Mouse (Mus musculus): ENCODE measurements around the gene Ndufb7. TPM values are rescaled to one million over a fixed set of nuclear protein-coding genes. Genes with fewer than 3 reads are reported as not detected.
A peak's percentile ranks its signal among the peaks of the same experiment; 100 is the strongest.
"Not testable (repeated sequence)": the region's sequence is repeated elsewhere in the genome, so short reads cannot be mapped to it uniquely, and the experiment has no call there.

Gene Ndufb7
- total RNA-seq (2015) (158 and 163 TPM in 2 replicates), total RNA-seq (2017) (252 and 255 TPM in 2 replicates)

- peak; percentile 89 for ATAC-seq (replicated peaks; ENCODE audit: poor library complexity)
Observed at GRCm38 (mm10) chr8:83566469-83567395, at the start of gene Ndufb7. Gene Ndufb7, plus strand, starts transcription at chr8:83566671.

GRCm38 (mm10) chr8:83520432-83520831, 46.0 kb upstream of the Ndufb7 start:
- no peak for ATAC-seq (replicated peaks; ENCODE audit: poor library complexity)

- not testable (repeated sequence) for ATAC-seq (replicated peaks; ENCODE audit: poor library complexity)
Observed at GRCm38 (mm10) chr8:83520907-83521306, 45.6 kb upstream of the Ndufb7 start.

GRCm38 (mm10) chr8:83521310-83521709, 45.2 kb upstream of the Ndufb7 start:
- no peak for ATAC-seq (replicated peaks; ENCODE audit: poor library complexity)

- ATAC-seq (replicated peaks; ENCODE audit: poor library complexity) = no peak
Observed at GRCm38 (mm10) chr8:83534802-83535201, 31.7 kb upstream of the Ndufb7 start.

- ATAC-seq (replicated peaks; ENCODE audit: poor library complexity) = no peak
Observed at GRCm38 (mm10) chr8:83535736-83536135, 30.7 kb upstream of the Ndufb7 start, which contains the start of gene Olfr370. Gene Olfr370, plus strand, starts transcription at chr8:83535780.

GRCm38 (mm10) chr8:83562669-83563068, 3.8 kb upstream of the Ndufb7 start:
- ATAC-seq (replicated peaks; ENCODE audit: poor library complexity) = peak; percentile 14

- ATAC-seq (replicated peaks; ENCODE audit: poor library complexity) = no peak
Observed at GRCm38 (mm10) chr8:83563246-83563645, 3.2 kb upstream of the Ndufb7 start.

- peak; percentile 58 for ATAC-seq (replicated peaks; ENCODE audit: poor library complexity)
Observed at GRCm38 (mm10) chr8:83565731-83566375, 618 bp upstream of the Ndufb7 start.

GRCm38 (mm10) chr8:83567668-83568067, 1.2 kb downstream of the Ndufb7 start:
- no peak for ATAC-seq (replicated peaks; ENCODE audit: poor library complexity)

- ATAC-seq (replicated peaks; ENCODE audit: poor library complexity) = no peak
Observed at GRCm38 (mm10) chr8:83568128-83568527, 1.7 kb downstream of the Ndufb7 start.

- ATAC-seq (replicated peaks; ENCODE audit: poor library complexity) = no peak
Observed at GRCm38 (mm10) chr8:83568755-83569154, 2.3 kb downstream of the Ndufb7 start.

- ATAC-seq (replicated peaks; ENCODE audit: poor library complexity) = no peak
Observed at GRCm38 (mm10) chr8:83569165-83569564, 2.7 kb downstream of the Ndufb7 start.

- ATAC-seq (replicated peaks; ENCODE audit: poor library complexity) = no peak
Observed at GRCm38 (mm10) chr8:83570272-83571000, 4.0 kb downstream of the Ndufb7 start.

- not testable (repeated sequence) for ATAC-seq (replicated peaks; ENCODE audit: poor library complexity)
Observed at GRCm38 (mm10) chr8:83571001-83571340, 4.5 kb downstream of the Ndufb7 start.

GRCm38 (mm10) chr8:83571791-83572190, 5.3 kb downstream of the Ndufb7 start:
- no peak for ATAC-seq (replicated peaks; ENCODE audit: poor library complexity)

GRCm38 (mm10) chr8:83572246-83572812, 5.9 kb downstream of the Ndufb7 start:
- peak; percentile 52 for ATAC-seq (replicated peaks; ENCODE audit: poor library complexity)

- ATAC-seq (replicated peaks; ENCODE audit: poor library complexity) = peak; percentile 74
Observed at GRCm38 (mm10) chr8:83573140-83573875, 6.8 kb downstream of the Ndufb7 start.

- ATAC-seq (replicated peaks; ENCODE audit: poor library complexity) = no peak
Observed at GRCm38 (mm10) chr8:83574631-83575315, 8.3 kb downstream of the Ndufb7 start.

Measured in megakaryocyte progenitor cell, adult 5-6 weeks (primary cell).